Mouse (Mus musculus) heart, adult 2 months (tissue): ENCODE measurements at regions not wholly inside any gene's neighbourhood (a gene's known extent, or its start where the extent isn't known, plus 50 kb on each side); places are given as distances from the start of the nearest gene placed in this dataset.

Source experiments
- DNase-seq, 2 experiments: peaks; one replicate each; pipeline ENCODE4 v3.0.0; 2021
- H3K27ac ChIP-seq: fragments of 200-600 bp; 2 replicates; pipeline ENCODE4 v1.8.1; 2022
- H3K27me3 ChIP-seq: fragments of 200-500 bp; 2 replicates; pipeline ENCODE4 v1.6.1; 2012; ENCODE audit warnings: mild to moderate bottlenecking, low read length, inconsistent platforms, mixed read lengths; ENCODE audit not compliant: control insufficient read depth, insufficient read depth
- H3K36me3 ChIP-seq: fragments of 200-500 bp; 2 replicates; pipeline ENCODE4 v1.6.1; 2012; ENCODE audit warnings: low read length, inconsistent platforms; ENCODE audit not compliant: control insufficient read depth, insufficient read depth
- H3K4me1 ChIP-seq: fragments of 200-500 bp; 2 replicates; pipeline ENCODE4 v1.6.1; 2011; ENCODE audit warnings: low read length; ENCODE audit not compliant: control insufficient read depth, insufficient read depth
- H3K4me3 ChIP-seq: fragments of 200-600 bp; 2 replicates; pipeline ENCODE4 v1.8.1; 2022
- H3K79me2 ChIP-seq: fragments of 200-500 bp; replicated peaks from 2 replicates; pipeline ENCODE4 v1.6.1; 2012; ENCODE audit warnings: mild to moderate bottlenecking, inconsistent platforms, low read length, moderate library complexity, mixed read lengths; ENCODE audit not compliant: control insufficient read depth, insufficient read depth
- H3K9ac ChIP-seq: fragments of 200-500 bp; 2 replicates; pipeline ENCODE4 v1.6.1; 2012; ENCODE audit warnings: low read depth, mild to moderate bottlenecking, control low read depth, inconsistent platforms, low read length, mixed read lengths
- CTCF ChIP-seq: fragments of 200-600 bp; IDR thresholded peaks from 2 replicates; pipeline ENCODE4 v1.8.1; 2022; ENCODE audit warnings: antibody characterized with exemption, mild to moderate bottlenecking, moderate library complexity
- EP300 ChIP-seq: fragments of 200-500 bp; IDR thresholded peaks from 2 replicates; pipeline ENCODE4 v1.6.1; 2011; ENCODE audit warnings: low read depth, low read length, control low read depth; ENCODE audit not compliant: insufficient read depth
- POLR2A ChIP-seq: fragments of 200-500 bp; IDR thresholded peaks from 2 replicates; pipeline ENCODE4 v1.6.1; 2011; ENCODE audit warnings: mild to moderate bottlenecking, low read depth, low read length, control low read depth; ENCODE audit not compliant: insufficient read depth
- WGBS: fragments of 180-500 bp; shearing (Covaris S2); methylation state at CpG from one replicate; pipeline ENCODE4 v1.1.7; 2018; 5-methylcytosine and 5-hydroxymethylcytosine counted together
- intact Hi-C: fragments of 180-260 bp; cut with DNase I; formaldehyde crosslinking; loops from one replicate; pipeline ENCODE4 v1.15.1; 2025

GRCm38 (mm10) chr2:178584970-178585566 is 154.7 kb downstream of the Cdh26 start:
- no peak for DNase-seq
- Histone ChIP-seq H3K36me3 (no peaks in the 10 kb centered on the region), H3K4me3 (no peak overlapping the region), H3K4me1 (no peaks in the 10 kb centered on the region), H3K27ac (no peak overlapping the region), H3K27me3 (no peaks in the 10 kb centered on the region), H3K79me2 (no peaks in the 10 kb centered on the region), H3K9ac (no peak overlapping the region)
- TF ChIP-seq EP300 = no peak
- WGBS = 78% methylated on average over 5 of the region's 5 CpGs
- intact Hi-C loops = no loop called here

- no peaks in the 10 kb centered on the region for H3K27me3 ChIP-seq
- H3K4me1 ChIP-seq = no peaks in the 10 kb centered on the region
- no peaks in the 10 kb centered on the region for H3K36me3 ChIP-seq
- H3K27ac ChIP-seq = no peak overlapping the region
- no peak overlapping the region for H3K4me3 ChIP-seq
- no peaks in the 10 kb centered on the region for H3K79me2 ChIP-seq
- TF ChIP-seq CTCF (no peak), POLR2A (no peak), EP300 (no peak)
- no peak for DNase-seq
- intact Hi-C loops = no loop called here
- H3K9ac ChIP-seq = no peak overlapping the region
- WGBS = 71% methylated on average over 7 of the region's 7 CpGs
Observed at GRCm38 (mm10) chr2:178587134-178587636, 156.9 kb downstream of the Cdh26 start.

GRCm38 (mm10) chr2:178593743-178594142 is 163.4 kb downstream of the Cdh26 start:
- no peaks in the 10 kb centered on the region for H3K79me2 ChIP-seq

GRCm38 (mm10) chr2:178594177-178594576 is 163.8 kb downstream of the Cdh26 start:
- 34% methylated on average over 6 of the region's 6 CpGs for WGBS
- H3K36me3 ChIP-seq = no peaks in the 10 kb centered on the region
- H3K4me1 ChIP-seq = no peaks in the 10 kb centered on the region
- no peak overlapping the region for H3K27ac ChIP-seq
- H3K4me3 ChIP-seq = no peak overlapping the region
- intact Hi-C loops = no loop called here
- no peaks in the 10 kb centered on the region for H3K79me2 ChIP-seq
- no peaks in the 10 kb centered on the region for H3K27me3 ChIP-seq
- no peak overlapping the region for H3K9ac ChIP-seq
- DNase-seq = no peak
- TF ChIP-seq EP300 = no peak
- TF ChIP-seq POLR2A = no peak
- TF ChIP-seq CTCF = no peak

More at GRCm38 (mm10) chr2:178593743-178594142, 163.4 kb downstream of the Cdh26 start:
- no peak for DNase-seq
- no peaks in the 10 kb centered on the region for H3K4me1 ChIP-seq
- intact Hi-C loops = no loop called here
- H3K9ac ChIP-seq = no peak overlapping the region
- H3K27ac ChIP-seq = no peak overlapping the region
- TF ChIP-seq EP300 (no peak), POLR2A (no peak), CTCF (no peak)
- H3K4me3 ChIP-seq = no peak overlapping the region
- 51% methylated on average over 9 of the region's 9 CpGs for WGBS
- H3K27me3 ChIP-seq = no peaks in the 10 kb centered on the region
- H3K36me3 ChIP-seq = no peaks in the 10 kb centered on the region

- H3K36me3 ChIP-seq = no peaks in the 10 kb centered on the region
- H3K27me3 ChIP-seq = no peaks in the 10 kb centered on the region
- H3K4me1 ChIP-seq = no peaks in the 10 kb centered on the region
- no peak overlapping the region for H3K27ac ChIP-seq
- DNase-seq = no peak
- TF ChIP-seq EP300 (no peak), POLR2A (no peak), CTCF (no peak)
- H3K79me2 ChIP-seq = no peaks in the 10 kb centered on the region
- intact Hi-C loops = no loop called here
- H3K9ac ChIP-seq = no peak overlapping the region
- no peak overlapping the region for H3K4me3 ChIP-seq
- WGBS = 64% methylated on average over 16 of the region's 16 CpGs
Observed at GRCm38 (mm10) chr2:178596312-178597083, 166.2 kb downstream of the Cdh26 start.

GRCm38 (mm10) chr2:178597084-178597470 is 166.7 kb downstream of the Cdh26 start:
- TF ChIP-seq CTCF = no peak
- no peaks in the 10 kb centered on the region for H3K36me3 ChIP-seq
- intact Hi-C loops = no loop called here
- DNase-seq = no peak
- H3K27me3 ChIP-seq = no peaks in the 10 kb centered on the region
- 69% methylated on average over 7 of the region's 7 CpGs for WGBS
- H3K4me1 ChIP-seq = no peaks in the 10 kb centered on the region
- H3K9ac ChIP-seq = no peak overlapping the region
- H3K4me3 ChIP-seq = no peak overlapping the region
- H3K79me2 ChIP-seq = no peaks in the 10 kb centered on the region
- H3K27ac ChIP-seq = no peak overlapping the region
